Mouse (Mus musculus): ENCODE measurements around the gene Sh2d6. TPM values are rescaled to one million over a fixed set of nuclear protein-coding genes. Genes with fewer than 3 reads are reported as not detected.
A peak's percentile ranks its signal among the peaks of the same experiment; 100 is the strongest.

Gene Sh2d6
- polyA plus RNA-seq (2015; fragmentation: Nextera tagmentation; extraction: Ambion mirVana) = 0.18 and 0.49 TPM in 2 replicates

DNA sequence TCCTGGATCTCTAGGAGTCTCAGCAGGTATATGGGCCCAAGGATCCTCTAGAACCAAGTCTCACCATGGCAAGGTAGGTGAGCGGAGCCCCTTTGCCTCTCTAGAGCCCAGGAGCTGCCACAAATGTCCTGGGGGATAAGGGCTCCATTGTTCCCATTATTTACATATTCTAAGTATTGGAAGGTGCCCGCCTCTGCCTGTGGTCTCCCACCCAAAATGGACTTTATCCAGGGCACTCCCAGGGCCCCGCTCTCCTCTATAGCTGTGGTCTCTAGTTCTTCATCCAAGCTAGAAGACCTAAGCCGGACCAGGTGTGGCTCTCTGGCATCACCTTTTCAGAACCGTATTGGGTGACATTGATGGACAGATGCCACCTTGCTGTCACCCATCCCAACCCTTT is at the start of gene Sh2d6:
Sh2d6 (minus strand) TSS at position 101 of the 400 bp plus-strand sequence.
- H3K4me1 ChIP-seq = peaks cover 15% of the 10 kb centered on the region
- no peaks in the 10 kb centered on the region for H3K27me3 ChIP-seq
- no peak within 1 kb of the TSS for H3K9ac ChIP-seq
- no peak within 1 kb of the TSS for H3K4me3 ChIP-seq (replicated peaks)
- no peak within 1 kb of the TSS for H3K4me2 ChIP-seq (replicated peaks)
- H3K36me3 ChIP-seq = no peaks in the 10 kb centered on the region
- no peaks in the 10 kb centered on the region for H3K9me3 ChIP-seq (replicated peaks)
- 95% methylated on average over 5 of the region's 5 CpGs for WGBS
- H3K27ac ChIP-seq (replicated peaks) = no peak within 1 kb of the TSS
- ATAC-seq (ENCODE audit: insufficient number of reproducible peaks, low FRiP score, low TSS enrichment, low read depth) = no peak

DNA sequence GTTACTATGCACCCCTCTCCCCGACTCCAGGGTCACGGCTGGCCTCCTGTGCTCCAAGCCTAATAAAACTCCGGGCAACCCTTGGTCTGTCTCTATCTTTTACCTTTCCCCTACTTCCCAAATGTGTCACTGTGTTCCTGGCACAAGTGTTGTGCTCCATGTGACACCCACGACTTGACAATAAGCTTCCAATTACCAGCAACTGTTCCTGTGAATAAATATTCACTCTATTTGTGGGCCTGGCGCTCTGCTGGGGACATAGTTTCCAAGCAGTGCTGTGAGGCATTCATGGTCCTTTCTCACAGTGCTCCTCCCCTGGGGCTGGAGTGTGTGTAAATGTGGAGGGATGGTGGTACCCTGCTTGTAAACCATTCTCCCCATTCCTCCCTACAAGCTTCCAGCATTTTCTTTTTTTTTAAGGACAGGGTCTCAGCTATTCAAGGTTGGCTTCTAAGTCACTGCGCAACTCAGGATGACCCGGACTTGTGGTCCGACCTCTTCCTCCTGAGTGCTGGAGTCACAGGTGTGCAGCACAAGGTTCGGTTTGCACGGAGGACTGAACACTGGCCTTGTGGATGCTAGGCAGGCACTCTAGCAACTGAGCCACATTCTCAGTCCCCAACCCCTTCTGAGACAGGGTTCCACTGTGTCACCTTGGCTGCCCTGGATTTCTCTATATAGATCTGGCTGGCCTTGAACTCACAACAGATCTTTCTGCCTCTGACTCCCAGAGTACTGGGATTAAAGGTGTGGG is 49.3 kb upstream of the Sh2d6 start:
- Histone ChIP-seq H3K9me3 (replicated peaks) (no peaks in the 10 kb centered on the region), H3K4me3 (replicated peaks) (no peak overlapping the region), H3K9ac (no peak overlapping the region), H3K27ac (replicated peaks) (no peak overlapping the region), H3K36me3 (peaks cover 37% of the 10 kb centered on the region), H3K27me3 (no peaks in the 10 kb centered on the region), H3K4me1 (peaks cover 1% of the 10 kb centered on the region; the same call in 1 of the 2 replicates), H3K4me2 (replicated peaks) (no peak overlapping the region)
- ATAC-seq (ENCODE audit: insufficient number of reproducible peaks, low FRiP score, low TSS enrichment, low read depth) = no peak
- 81% methylated on average over 10 of the region's 10 CpGs for WGBS

DNA sequence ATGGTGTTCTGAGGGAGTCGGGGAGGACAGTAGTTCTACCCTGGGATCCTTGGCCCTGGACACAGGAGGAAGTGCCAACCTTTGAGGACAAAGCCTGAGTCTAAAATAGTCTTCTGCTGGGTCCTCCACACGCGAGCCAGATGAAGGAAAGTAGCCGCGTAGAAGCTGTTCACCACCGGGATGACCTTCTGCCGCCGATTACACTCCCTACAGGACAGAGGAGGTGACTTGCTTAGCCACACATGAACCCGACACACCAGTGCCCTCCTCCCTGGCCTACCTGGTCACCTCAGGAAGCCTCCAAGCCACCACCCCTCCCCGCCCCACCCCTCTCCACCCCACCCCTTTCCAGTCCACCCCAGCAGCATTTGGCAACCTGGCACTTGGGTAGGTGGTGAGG is 47.2 kb upstream of the Sh2d6 start:
- H3K27ac ChIP-seq (replicated peaks) = no peak overlapping the region
- no peak overlapping the region for H3K9ac ChIP-seq
- H3K27me3 ChIP-seq = no peaks in the 10 kb centered on the region
- ATAC-seq (ENCODE audit: insufficient number of reproducible peaks, low FRiP score, low TSS enrichment, low read depth) = no peak
- peaks cover 22% of the 10 kb centered on the region for H3K36me3 ChIP-seq
- no peaks in the 10 kb centered on the region for H3K9me3 ChIP-seq (replicated peaks)
- H3K4me2 ChIP-seq (replicated peaks) = no peak overlapping the region
- H3K4me1 ChIP-seq = peaks cover 6% of the 10 kb centered on the region; the same call in 1 of the 2 replicates
- WGBS = 89% methylated on average over 10 of the region's 10 CpGs
- H3K4me3 ChIP-seq (replicated peaks) = no peak overlapping the region

- no peak for ATAC-seq (ENCODE audit: insufficient number of reproducible peaks, low FRiP score, low TSS enrichment, low read depth)
- WGBS = 79% methylated on average over 5 of the region's 5 CpGs
- peaks cover 11% of the 10 kb centered on the region for H3K36me3 ChIP-seq
Measured at GRCm38 (mm10) chr6:72567508-72567907, 46.0 kb upstream of the Sh2d6 start.

DNA sequence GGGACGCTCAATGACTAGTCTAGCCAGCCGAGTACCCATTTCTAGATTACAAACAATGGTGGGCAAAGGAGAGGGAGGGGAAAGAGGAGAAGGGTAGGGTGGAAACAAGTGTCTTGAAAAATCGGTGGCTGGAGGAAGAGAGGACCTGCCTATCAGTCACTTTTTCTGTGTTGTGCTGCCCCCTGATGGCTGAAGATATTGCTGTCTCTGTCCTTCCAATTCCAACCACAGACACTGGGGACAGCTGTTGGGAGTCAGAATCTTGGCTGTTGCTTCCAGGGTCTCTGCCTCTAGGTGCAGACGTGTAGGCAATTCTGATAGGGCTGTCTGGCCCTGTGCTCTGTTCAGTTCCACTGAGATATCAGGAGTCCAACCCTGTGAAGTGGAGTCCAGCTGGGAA is 44.5 kb upstream of the Sh2d6 start:
- Histone ChIP-seq H3K4me2 (replicated peaks) (no peak overlapping the region), H3K9me3 (replicated peaks) (no peaks in the 10 kb centered on the region), H3K36me3 (peaks cover 11% of the 10 kb centered on the region; the same call in 1 of the 2 replicates), H3K4me1 (peaks cover 13% of the 10 kb centered on the region; the same call in 1 of the 2 replicates), H3K4me3 (replicated peaks) (no peak overlapping the region), H3K27me3 (no peaks in the 10 kb centered on the region), H3K27ac (replicated peaks) (no peak overlapping the region), H3K9ac (no peak overlapping the region)
- ATAC-seq (ENCODE audit: insufficient number of reproducible peaks, low FRiP score, low TSS enrichment, low read depth) = peak; percentile 69
- 3% methylated on average over 4 of the region's 4 CpGs for WGBS

More at GRCm38 (mm10) chr6:72567508-72567907, 46.0 kb upstream of the Sh2d6 start:
- Histone ChIP-seq H3K4me2 (replicated peaks) (no peak overlapping the region), H3K4me1 (peaks cover 13% of the 10 kb centered on the region; the same call in 1 of the 2 replicates), H3K4me3 (replicated peaks) (no peak overlapping the region), H3K9ac (no peak overlapping the region), H3K9me3 (replicated peaks) (no peaks in the 10 kb centered on the region), H3K27me3 (no peaks in the 10 kb centered on the region), H3K27ac (replicated peaks) (no peak overlapping the region)

- Histone ChIP-seq H3K27me3 (no peaks in the 10 kb centered on the region), H3K9ac (no peak overlapping the region), H3K4me2 (replicated peaks) (no peak overlapping the region), H3K4me3 (replicated peaks) (no peak overlapping the region), H3K36me3 (peaks cover 9% of the 10 kb centered on the region; the same call in 1 of the 2 replicates), H3K9me3 (replicated peaks) (no peaks in the 10 kb centered on the region), H3K4me1 (peaks cover 13% of the 10 kb centered on the region; the same call in 1 of the 2 replicates), H3K27ac (replicated peaks) (no peak overlapping the region)
- 65% methylated on average over 7 of the region's 7 CpGs for WGBS
- no peak for ATAC-seq (ENCODE audit: insufficient number of reproducible peaks, low FRiP score, low TSS enrichment, low read depth)
Measured at GRCm38 (mm10) chr6:72565506-72565905, 44.0 kb upstream of the Sh2d6 start.

DNA sequence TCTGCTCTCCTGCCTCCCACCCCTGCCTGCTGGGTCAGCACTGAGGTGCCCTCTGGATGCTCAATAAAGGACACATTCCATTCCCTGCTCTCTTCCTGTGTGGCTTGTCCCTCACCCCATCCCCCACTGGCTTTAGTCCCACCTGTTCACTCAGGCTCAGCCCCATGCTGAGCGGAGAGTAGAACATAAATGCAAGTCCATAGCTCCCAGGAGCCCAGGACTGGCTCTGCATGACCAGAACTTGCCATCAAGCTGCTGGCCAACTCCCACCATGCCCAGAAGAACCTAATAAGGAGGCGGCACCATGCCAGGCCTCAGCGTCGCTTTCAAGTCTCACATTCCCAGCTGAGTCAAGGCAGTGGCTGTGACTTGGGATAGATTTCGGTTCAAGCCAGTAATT is 41.4 kb upstream of the Sh2d6 start:
- H3K4me3 ChIP-seq (replicated peaks) = no peak overlapping the region
- no peak overlapping the region for H3K4me2 ChIP-seq (replicated peaks)
- H3K9ac ChIP-seq = no peak overlapping the region
- H3K27me3 ChIP-seq = no peaks in the 10 kb centered on the region
- WGBS = 43% methylated on average over 5 of the region's 5 CpGs
- H3K36me3 ChIP-seq = peaks cover 5% of the 10 kb centered on the region; the same call in 1 of the 2 replicates
- no peak for ATAC-seq (ENCODE audit: insufficient number of reproducible peaks, low FRiP score, low TSS enrichment, low read depth)
- H3K27ac ChIP-seq (replicated peaks) = 0 out of 2 replicates have a peak overlapping the region, but pooled peaks have one; percentile 11
- H3K9me3 ChIP-seq (replicated peaks) = no peaks in the 10 kb centered on the region
- H3K4me1 ChIP-seq = peaks cover 16% of the 10 kb centered on the region; the same call in 1 of the 2 replicates

DNA sequence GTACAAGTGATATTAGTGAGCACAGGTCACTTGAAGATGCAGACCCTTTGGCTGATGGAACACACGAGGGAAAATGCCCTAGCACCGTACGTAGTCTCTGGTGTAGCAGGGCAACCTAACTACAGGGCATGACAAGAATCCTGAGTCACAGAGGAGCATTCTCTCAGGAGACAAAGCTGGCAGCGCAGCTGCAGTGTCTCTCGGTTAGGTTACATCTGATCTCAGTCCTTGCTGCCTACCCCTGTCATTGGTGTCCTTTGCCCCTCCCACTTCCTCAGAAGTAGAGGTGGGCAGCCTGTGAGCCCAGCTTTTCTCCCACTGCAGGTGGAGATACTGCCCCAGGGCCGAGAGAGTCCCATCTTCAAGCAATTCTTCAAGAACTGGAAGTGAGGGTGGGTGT is 41.0 kb upstream of the Sh2d6 start:
- H3K9ac ChIP-seq = no peak overlapping the region
- no peak overlapping the region for H3K27ac ChIP-seq (replicated peaks)

DNA sequence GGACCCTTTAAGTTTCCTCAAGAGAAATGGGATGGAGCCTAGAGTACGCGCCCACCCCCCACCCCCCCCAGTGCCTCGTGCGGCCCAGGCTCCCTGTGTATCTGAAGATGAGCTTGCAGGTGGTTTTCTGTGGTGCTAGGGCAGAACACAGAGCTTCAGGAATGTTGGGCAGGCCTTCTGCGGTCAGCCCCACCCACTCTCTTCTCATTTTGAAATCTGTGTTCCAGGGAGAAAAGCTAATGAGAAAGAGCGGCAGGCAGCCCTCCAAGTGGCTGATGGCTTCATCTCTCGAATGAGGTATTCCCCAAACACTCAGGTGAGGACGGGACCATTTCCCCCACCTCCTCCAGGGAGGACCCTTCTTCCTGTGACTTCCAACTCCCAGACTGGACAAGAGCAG is 39.3 kb upstream of the Sh2d6 start:
- Histone ChIP-seq H3K4me2 (replicated peaks) (no peak overlapping the region), H3K9ac (no peak overlapping the region), H3K27ac (replicated peaks) (no peak overlapping the region), H3K4me3 (replicated peaks) (no peak overlapping the region), H3K9me3 (replicated peaks) (no peaks in the 10 kb centered on the region), H3K4me1 (peaks cover 14% of the 10 kb centered on the region; the same call in 1 of the 2 replicates), H3K36me3 (no peaks in the 10 kb centered on the region), H3K27me3 (no peaks in the 10 kb centered on the region)
- WGBS = 56% methylated on average over 8 of the region's 8 CpGs
- ATAC-seq (ENCODE audit: insufficient number of reproducible peaks, low FRiP score, low TSS enrichment, low read depth) = no peak

More for the DNA sequence above, 41.0 kb upstream of the Sh2d6 start:
- no peak overlapping the region for H3K4me2 ChIP-seq (replicated peaks)
- WGBS = 50% methylated on average over 6 of the region's 6 CpGs
- H3K4me1 ChIP-seq = peaks cover 16% of the 10 kb centered on the region; the same call in 1 of the 2 replicates
- no peaks in the 10 kb centered on the region for H3K9me3 ChIP-seq (replicated peaks)
- no peaks in the 10 kb centered on the region for H3K27me3 ChIP-seq
- ATAC-seq (ENCODE audit: insufficient number of reproducible peaks, low FRiP score, low TSS enrichment, low read depth) = no peak
- no peak overlapping the region for H3K4me3 ChIP-seq (replicated peaks)
- peaks cover under 1% of the 10 kb centered on the region; the same call in 1 of the 2 replicates for H3K36me3 ChIP-seq

- WGBS = 8% methylated on average over 8 of the region's 8 CpGs
- Histone ChIP-seq H3K9me3 (replicated peaks) (no peaks in the 10 kb centered on the region), H3K36me3 (no peaks in the 10 kb centered on the region), H3K27ac (replicated peaks) (peak overlapping the region; percentile 94), H3K4me3 (replicated peaks) (peak overlapping the region; percentile 36), H3K4me1 (peaks cover 48% of the 10 kb centered on the region), H3K27me3 (no peaks in the 10 kb centered on the region), H3K4me2 (replicated peaks) (peak overlapping the region; percentile 47), H3K9ac (no peak overlapping the region)
- ATAC-seq (ENCODE audit: insufficient number of reproducible peaks, low FRiP score, low TSS enrichment, low read depth) = no peak
Measured at GRCm38 (mm10) chr6:72553079-72553412, 31.5 kb upstream of the Sh2d6 start.

GRCm38 (mm10) chr6:72552171-72553078 is 30.9 kb upstream of the Sh2d6 start:
- WGBS = 6% methylated on average over 27 of the region's 27 CpGs
- ATAC-seq (ENCODE audit: insufficient number of reproducible peaks, low FRiP score, low TSS enrichment, low read depth) = peak; percentile 89
- peaks cover 48% of the 10 kb centered on the region for H3K4me1 ChIP-seq

More at GRCm38 (mm10) chr6:72552171-72553078, 30.9 kb upstream of the Sh2d6 start:
- H3K36me3 ChIP-seq = no peaks in the 10 kb centered on the region
- peak overlapping the region; percentile 94 for H3K27ac ChIP-seq (replicated peaks)
- H3K4me3 ChIP-seq (replicated peaks) = peak overlapping the region; percentile 36
- H3K4me2 ChIP-seq (replicated peaks) = peak overlapping the region; percentile 47
- H3K27me3 ChIP-seq = no peaks in the 10 kb centered on the region
- H3K9ac ChIP-seq = peak overlapping the region; percentile 12
- H3K9me3 ChIP-seq (replicated peaks) = no peaks in the 10 kb centered on the region

Data from embryonic facial prominence, embryonic 15.5 days (tissue).